Mouse (Mus musculus) megakaryocyte, embryonic 14.5 days (primary cell): ENCODE measurements around the gene Gm49405. TPM values are rescaled to one million over a fixed set of nuclear protein-coding genes. Genes with fewer than 3 reads are reported as not detected.
"Not testable (repeated sequence)": the region's sequence is repeated elsewhere in the genome, so short reads cannot be mapped to it uniquely, and the experiment has no call there.

ENCODE experiments used
- H3K27me3 ChIP-seq: replicated peaks from 2 replicates; pipeline ENCODE3; 2012; ENCODE audit warnings: inconsistent platforms
- H3K36me3 ChIP-seq: replicated peaks from 2 replicates; pipeline ENCODE3; 2012; ENCODE audit warnings: low read length, inconsistent platforms, mixed read lengths
- H3K4me1 ChIP-seq: 2 replicates; pipeline ENCODE4 v1.6.1; 2012; ENCODE audit warnings: inconsistent platforms
- H3K4me3 ChIP-seq: replicated peaks from 2 replicates; pipeline ENCODE3; 2012; ENCODE audit warnings: moderate library complexity, mild to moderate bottlenecking, inconsistent platforms
- H3K9me3 ChIP-seq: 2 replicates; pipeline ENCODE4 v1.6.1; 2012; ENCODE audit warnings: inconsistent platforms
- FLI1 ChIP-seq: IDR thresholded peaks from 2 replicates; pipeline ENCODE4 v1.6.1; 2012; ENCODE audit warnings: low read length, inconsistent platforms, mixed read lengths
- GATA1 ChIP-seq: IDR thresholded peaks from 3 replicates; pipeline ENCODE4 v1.6.1; 2012; ENCODE audit warnings: mixed read lengths, low read length, inconsistent platforms, borderline replicate concordance
- polyA plus RNA-seq: library from polyadenylated mRNA; stranded (reverse); fragments of >175 nt; gene quantifications from 2 replicates; pipeline ENCODE4 v1.2.3, GENCODE M21; 2012; ENCODE audit warnings: low replicate concordance; ENCODE audit not compliant: insufficient read depth

The Gm49405 gene
- 0.74 and 0.93 TPM in 2 replicates for polyA plus RNA-seq

DNA sequence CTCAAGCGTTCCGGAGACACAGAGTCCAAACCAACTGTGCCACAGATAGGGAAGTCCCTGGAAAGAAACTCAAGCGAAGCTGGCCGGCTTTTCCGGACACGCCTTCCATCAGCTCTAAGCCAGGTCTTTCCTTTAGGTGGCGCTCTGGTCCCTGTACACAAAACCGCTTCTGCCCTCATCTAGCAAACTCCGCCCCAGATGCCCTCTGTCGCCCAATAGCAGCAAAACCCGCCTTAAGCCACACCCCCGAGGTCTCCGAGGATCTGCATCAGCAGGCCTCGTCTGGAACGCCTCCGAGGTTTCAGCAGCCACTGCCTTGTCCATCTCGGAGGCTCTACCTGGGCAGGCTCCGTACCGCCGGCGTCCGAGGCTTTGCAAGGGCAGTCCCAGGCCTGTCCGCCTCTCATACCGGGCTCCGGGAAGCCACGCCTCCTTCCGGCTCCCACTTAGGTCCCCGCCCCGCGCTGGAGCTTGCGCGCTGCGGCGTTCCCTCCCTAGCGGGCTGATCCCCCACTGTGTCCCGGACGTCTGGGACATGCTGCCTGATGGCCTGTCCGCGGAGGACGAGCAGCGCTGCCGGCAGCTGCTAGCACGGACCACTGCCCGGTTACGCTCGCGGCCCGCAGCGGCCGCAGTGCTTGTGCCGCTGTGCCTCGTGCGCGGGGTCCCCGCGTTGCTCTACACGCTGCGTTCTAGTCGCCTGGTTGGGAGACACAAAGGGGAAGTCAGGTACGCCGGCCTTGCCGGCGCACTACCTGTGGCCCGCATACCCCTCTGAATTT, at the start of gene Gm49405, which contains the start of gene Nudt8:
Gene Gm49405 (plus strand): TSS at position 508 of the 782 bp plus-strand sequence.
Gene Nudt8 (plus strand): TSS at position 462 of the 782 bp plus-strand sequence.
- Histone ChIP-seq H3K36me3 (peaks cover 25% of the 10 kb centered on the region), H3K4me3 (peak within 1 kb of the TSS; percentile 97), H3K4me1 (peaks cover 67% of the 10 kb centered on the region), H3K27me3 (peaks cover 20% of the 10 kb centered on the region), H3K9me3 (no peaks in the 10 kb centered on the region)
- TF ChIP-seq GATA1 (no peak), FLI1 (no peak)

DNA sequence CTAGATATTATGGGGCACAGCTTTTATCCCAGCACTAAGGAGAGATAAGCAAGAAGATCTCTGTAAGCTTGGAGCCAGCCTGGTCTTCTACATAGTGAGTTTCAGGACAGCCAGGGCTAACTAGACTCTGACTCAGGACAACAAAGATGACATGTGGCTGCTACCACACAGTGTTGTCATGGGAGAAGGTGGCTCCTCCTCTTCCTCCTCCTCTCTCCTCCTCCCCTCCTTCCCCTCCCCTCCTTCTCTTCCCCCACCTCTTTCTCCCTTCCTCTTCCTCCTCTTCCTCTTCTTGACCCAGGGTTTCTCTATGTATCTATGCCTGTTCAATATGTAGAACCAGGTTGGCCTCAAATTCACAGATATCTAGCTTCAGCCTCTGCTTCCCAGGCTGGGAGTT, 49.0 kb upstream of the Gm49405 start:
- TF ChIP-seq FLI1 (no peak), GATA1 (no peak)
- Histone ChIP-seq H3K4me3 (peak overlapping the region; percentile 51), H3K27me3 (peaks cover 20% of the 10 kb centered on the region), H3K9me3 (0 out of 2 replicates have a peak, but pooled peaks cover 3% of the 10 kb centered on the region), H3K36me3 (peaks cover 28% of the 10 kb centered on the region), H3K4me1 (peaks cover 36% of the 10 kb centered on the region)

DNA sequence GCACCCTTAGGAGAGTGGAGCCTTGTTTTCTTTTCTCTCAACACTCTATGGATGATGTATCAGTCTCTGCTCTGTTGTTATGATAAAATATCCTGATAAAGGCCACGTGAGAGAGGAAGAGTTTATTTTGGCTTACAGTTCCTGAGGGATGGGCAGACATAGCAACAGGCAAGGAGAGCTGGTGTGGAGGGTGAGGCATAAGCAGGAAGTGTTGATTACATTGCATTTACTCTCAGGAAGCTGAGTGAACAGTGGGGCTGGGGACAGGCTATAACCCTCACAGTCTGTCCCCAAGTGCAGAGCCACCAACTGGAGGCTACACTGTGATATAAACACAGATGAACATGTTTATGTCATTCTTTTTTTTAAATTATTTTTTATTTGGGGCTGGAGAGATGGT, 48.3 kb upstream of the Gm49405 start:
- 0 out of 2 replicates have a peak, but pooled peaks cover 3% of the 10 kb centered on the region for H3K9me3 ChIP-seq
- no peak overlapping the region for H3K4me3 ChIP-seq
- H3K4me1 ChIP-seq: peaks cover 29% of the 10 kb centered on the region
- H3K36me3 ChIP-seq: peaks cover 26% of the 10 kb centered on the region
- TF ChIP-seq GATA1 (no peak), FLI1 (no peak)
- peaks cover 24% of the 10 kb centered on the region for H3K27me3 ChIP-seq

DNA sequence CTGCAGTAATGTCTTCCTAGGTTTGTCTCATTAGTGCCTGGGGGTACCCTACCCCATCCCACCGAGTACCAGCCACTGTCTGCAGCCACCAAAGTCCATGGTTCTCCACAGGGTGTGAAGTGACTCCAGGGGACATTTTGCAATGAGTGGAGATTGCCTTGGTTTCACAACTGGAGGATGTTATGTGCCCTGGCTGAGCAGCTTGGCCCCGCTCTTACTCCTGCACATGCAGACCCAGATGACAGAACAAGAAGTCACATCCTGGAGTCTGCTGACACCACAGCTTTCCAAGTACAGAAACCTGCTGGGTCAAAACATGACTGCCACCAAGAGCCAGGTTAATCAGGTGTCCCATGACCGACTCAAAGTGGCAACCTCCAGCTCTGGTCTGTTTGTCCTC, 45.4 kb upstream of the Gm49405 start:
- H3K4me3 ChIP-seq: no peak overlapping the region
- no peak for TF ChIP-seq GATA1
- no peak for TF ChIP-seq FLI1

DNA sequence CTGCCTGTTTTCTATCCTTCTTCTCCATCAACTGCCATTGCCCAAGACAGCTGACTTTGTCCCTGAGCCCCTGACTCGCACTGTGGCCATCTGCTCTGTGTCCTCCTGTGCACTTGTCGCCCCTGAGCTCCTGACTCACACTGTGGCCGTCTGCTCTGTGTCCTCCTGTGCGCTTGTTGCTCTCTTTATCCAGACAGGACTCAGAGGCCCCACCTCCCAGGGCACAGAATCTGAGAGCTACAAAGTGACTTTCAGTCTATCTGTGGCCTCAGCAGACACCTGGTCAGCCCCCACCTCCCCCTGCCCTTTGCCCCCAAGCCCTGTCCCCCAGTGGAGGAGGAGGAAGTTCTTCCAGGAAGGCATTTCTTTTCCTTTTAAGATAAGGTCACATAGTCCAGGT, 44.6 kb upstream of the Gm49405 start:
- Histone ChIP-seq H3K9me3 (0 out of 2 replicates have a peak, but pooled peaks cover 5% of the 10 kb centered on the region), H3K36me3 (no peaks in the 10 kb centered on the region), H3K27me3 (peaks cover 38% of the 10 kb centered on the region), H3K4me3 (no peak overlapping the region), H3K4me1 (peaks cover 27% of the 10 kb centered on the region)
- TF ChIP-seq FLI1 (no peak), GATA1 (no peak)

More for the DNA sequence above, 45.4 kb upstream of the Gm49405 start:
- Histone ChIP-seq H3K36me3 (peaks cover 2% of the 10 kb centered on the region), H3K4me1 (peaks cover 33% of the 10 kb centered on the region), H3K27me3 (peaks cover 38% of the 10 kb centered on the region), H3K9me3 (0 out of 2 replicates have a peak, but pooled peaks cover 3% of the 10 kb centered on the region)

DNA sequence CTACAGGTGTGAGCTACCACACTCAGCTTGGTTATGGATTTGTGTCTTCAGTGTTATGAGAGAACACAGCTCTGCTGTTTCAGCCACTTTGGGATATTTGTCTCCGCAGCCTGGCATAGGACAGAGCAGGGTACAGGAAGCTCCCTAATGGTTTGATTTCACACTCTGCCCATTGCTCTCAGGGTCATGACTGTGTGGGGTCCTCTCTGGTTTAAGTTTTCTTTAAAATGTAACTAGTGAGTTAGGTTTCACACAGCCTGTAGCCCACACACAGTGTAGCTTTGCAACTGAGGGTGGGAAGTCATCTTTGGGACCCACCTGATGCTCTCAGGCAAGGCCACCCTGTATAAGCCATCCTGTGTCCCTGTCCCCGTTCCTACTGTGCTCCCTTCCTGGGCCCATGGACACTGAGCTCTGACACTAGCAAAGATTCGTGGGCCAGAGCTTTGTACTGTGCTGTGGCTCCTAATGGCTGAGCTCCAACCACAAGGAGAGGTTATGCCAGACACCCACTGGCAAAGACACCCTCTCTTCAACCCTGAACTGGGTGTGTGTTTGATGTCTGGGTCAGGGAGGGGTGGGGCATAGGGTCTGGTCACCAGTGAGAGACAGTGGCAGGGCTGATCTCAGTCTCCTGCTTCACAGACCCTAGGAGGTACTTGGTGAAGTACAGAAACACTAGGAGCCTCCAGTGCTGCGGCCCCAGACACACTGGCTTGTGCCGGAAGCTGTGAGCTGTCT, 43.0 kb upstream of the Gm49405 start:
- Histone ChIP-seq H3K4me1 (peaks cover 14% of the 10 kb centered on the region; the same call in 1 of the 2 replicates), H3K27me3 (peaks cover 42% of the 10 kb centered on the region)
- H3K9me3 ChIP-seq, H3K4me3 ChIP-seq, H3K36me3 ChIP-seq: not testable (repeated sequence)

DNA sequence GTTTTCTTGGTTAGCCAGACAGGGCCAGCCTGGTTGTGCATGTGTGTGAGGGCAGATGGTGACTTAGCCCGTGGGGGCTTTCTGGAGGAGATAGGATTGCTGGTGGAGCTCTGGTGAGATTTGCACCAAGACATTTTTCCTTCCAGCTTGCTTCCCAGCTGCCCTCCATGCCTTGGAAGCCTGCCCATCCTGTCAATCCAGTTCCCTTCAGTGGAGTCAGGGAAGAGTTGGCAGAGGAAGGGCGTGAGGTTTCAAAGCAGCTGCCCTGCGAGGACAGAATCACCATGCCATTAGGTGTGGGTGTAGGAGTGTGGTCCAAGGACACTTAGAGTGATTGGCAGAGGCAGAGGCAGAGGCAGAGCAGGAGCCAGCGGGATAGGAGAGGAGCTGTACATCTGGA, 42.0 kb upstream of the Gm49405 start, which contains the start of gene Aldh3b3:
Gene Aldh3b3 (plus strand): TSS at position 176 of the 400 bp plus-strand sequence.
- no peak within 1 kb of the TSS for H3K4me3 ChIP-seq
- H3K27me3 ChIP-seq: peaks cover 48% of the 10 kb centered on the region
- H3K9me3 ChIP-seq: 0 out of 2 replicates have a peak, but pooled peaks cover 4% of the 10 kb centered on the region
- H3K4me1 ChIP-seq: peaks cover 14% of the 10 kb centered on the region; the same call in 1 of the 2 replicates
- TF ChIP-seq FLI1: no peak
- TF ChIP-seq GATA1: no peak
- no peaks in the 10 kb centered on the region for H3K36me3 ChIP-seq

DNA sequence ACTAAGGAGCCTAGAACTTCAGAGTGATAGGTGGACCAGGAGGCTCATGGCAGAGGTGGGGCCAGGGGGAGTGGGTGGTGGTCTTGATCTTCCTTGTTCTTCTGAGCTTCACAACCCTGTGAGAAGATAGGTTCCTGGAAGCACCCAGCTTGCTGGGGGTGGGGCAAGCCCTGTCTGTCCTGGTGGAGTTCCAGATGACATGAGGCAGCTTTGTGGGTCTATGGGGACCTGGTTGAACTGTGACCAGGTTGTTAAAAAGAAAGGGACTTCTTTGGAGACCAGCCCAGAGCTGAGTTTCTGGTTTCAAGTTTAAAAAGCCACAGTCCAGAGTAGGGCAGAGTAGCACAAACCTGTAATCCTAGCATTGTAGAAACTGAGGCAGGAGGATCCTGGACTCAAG, 41.4 kb upstream of the Gm49405 start:
- H3K4me3 ChIP-seq: no peak overlapping the region
- TF ChIP-seq GATA1: no peak
- TF ChIP-seq FLI1: no peak
- H3K9me3 ChIP-seq: 0 out of 2 replicates have a peak, but pooled peaks cover 4% of the 10 kb centered on the region
- peaks cover 14% of the 10 kb centered on the region; the same call in 1 of the 2 replicates for H3K4me1 ChIP-seq
- H3K36me3 ChIP-seq: no peaks in the 10 kb centered on the region
- H3K27me3 ChIP-seq: peaks cover 53% of the 10 kb centered on the region

DNA sequence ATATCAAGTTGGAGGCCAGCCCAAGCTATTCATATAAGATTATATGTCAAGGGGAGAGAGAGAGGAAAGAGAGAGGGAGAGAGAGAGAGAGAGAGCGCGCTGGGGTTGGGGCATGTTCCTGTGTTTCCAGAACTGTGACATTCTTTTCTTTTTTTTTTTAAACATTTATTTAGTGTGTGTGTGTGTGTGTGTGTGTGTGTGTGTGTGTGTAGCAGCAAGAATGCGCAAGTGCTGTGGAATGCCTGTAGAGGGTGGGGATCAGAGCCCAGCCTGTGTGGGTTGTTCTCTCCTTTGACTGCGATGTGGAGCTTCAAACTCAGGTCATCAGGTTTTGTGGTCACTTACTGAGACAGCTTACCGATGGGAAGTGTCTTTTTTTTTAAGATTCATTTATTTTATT, 40.2 kb upstream of the Gm49405 start:
- Histone ChIP-seq H3K4me1 (peaks cover 11% of the 10 kb centered on the region; the same call in 1 of the 2 replicates), H3K9me3 (0 out of 2 replicates have a peak, but pooled peaks cover 4% of the 10 kb centered on the region), H3K27me3 (peaks cover 45% of the 10 kb centered on the region), H3K36me3 (no peaks in the 10 kb centered on the region), H3K4me3 (no peak overlapping the region)
- TF ChIP-seq FLI1 (no peak), GATA1 (no peak)

DNA sequence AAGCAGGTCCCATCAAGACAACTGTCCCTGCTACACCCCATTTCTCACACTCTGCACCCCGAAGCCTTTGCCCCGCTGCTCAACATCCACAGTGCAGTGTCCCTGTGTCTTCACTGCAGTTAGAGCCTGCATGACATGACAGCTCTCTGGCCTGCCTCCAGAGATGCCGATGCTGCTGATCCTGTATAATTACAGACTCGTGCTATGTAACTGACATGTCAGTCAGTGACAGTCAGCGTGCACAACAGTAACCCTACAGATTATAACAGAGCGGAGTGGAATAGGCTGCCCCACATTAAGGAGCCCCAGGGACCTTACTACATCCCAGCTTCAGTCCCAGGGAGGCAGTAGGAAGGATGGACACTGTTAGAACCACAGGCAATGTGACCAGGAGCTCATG, 38.6 kb upstream of the Gm49405 start:
- H3K36me3 ChIP-seq, H3K4me3 ChIP-seq, H3K9me3 ChIP-seq: not testable (repeated sequence)
- H3K27me3 ChIP-seq: peaks cover 33% of the 10 kb centered on the region
- H3K4me1 ChIP-seq: peaks cover 12% of the 10 kb centered on the region
